Mouse (Mus musculus) MEL (cell line): ENCODE data around the gene Immp2l.

Experiments used
- BHLHE40 ChIP-seq: IDR thresholded peaks from 2 replicates; pipeline ENCODE4 v1.6.1; 2012; ENCODE audit warnings: low read depth, mild to moderate bottlenecking, inconsistent platforms, low read length, improper control_type of control experiment, borderline replicate concordance
- E2F4 ChIP-seq: IDR thresholded peaks from 2 replicates; pipeline ENCODE4 v1.6.1; 2011; ENCODE audit warnings: low read depth, low read length, improper control_type of control experiment, borderline replicate concordance
- MAX ChIP-seq: IDR thresholded peaks from 2 replicates; pipeline ENCODE4 v1.6.1; 2011; ENCODE audit warnings: low read length, improper control_type of control experiment
- MYC ChIP-seq: IDR thresholded peaks from 2 replicates; pipeline ENCODE4 v1.6.1; 2011; ENCODE audit warnings: low read depth, mild to moderate bottlenecking, low read length, improper control_type of control experiment, moderate library complexity
- USF1 ChIP-seq: IDR thresholded peaks from 2 replicates; pipeline ENCODE4 v1.6.1; 2014; ENCODE audit warnings: low read depth, mild to moderate bottlenecking, inconsistent platforms, low read length, improper control_type of control experiment, moderate library complexity
- ZMIZ1 ChIP-seq: IDR thresholded peaks from 2 replicates; pipeline ENCODE4 v1.6.1; 2012; ENCODE audit warnings: low read depth, mild to moderate bottlenecking, inconsistent platforms, low read length, improper control_type of control experiment, moderate library complexity

DNA sequence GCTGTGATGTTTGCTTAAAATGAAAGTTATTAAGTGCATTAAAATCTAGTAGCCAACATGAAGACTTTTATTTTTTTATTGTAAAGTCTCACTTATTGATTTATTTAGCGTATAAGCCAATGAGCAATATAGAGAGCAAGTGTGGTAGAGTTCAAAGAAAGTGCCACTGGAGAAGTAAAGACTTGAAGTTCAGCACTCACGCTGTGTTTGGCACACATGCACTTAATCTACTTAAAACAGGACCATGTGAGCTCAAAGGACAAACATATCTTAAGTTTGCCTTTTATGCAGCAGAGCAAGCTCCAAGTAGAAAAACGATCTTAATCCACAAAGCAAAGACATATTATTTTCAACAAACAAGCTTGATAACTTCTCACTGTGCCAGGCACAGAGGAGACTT, 533.9 kb downstream of the Immp2l start:
- TF ChIP-seq ZMIZ1 (no peak), BHLHE40 (no peak), E2F4 (no peak), MYC (no peak), USF1 (no peak), MAX (no peak)
